Mouse (Mus musculus): ENCODE measurements around the gene Fasn. TPM values are rescaled to one million over a fixed set of nuclear protein-coding genes. Genes with fewer than 3 reads are reported as not detected.

The Fasn gene
- polyA plus RNA-seq, 1 experiment from 2014 or later, result 45.1 TPM

- Histone ChIP-seq H3K36me3 (peaks cover 100% of the 10 kb centered on the region), H3K27ac (ENCODE audit: poor library complexity, severe bottlenecking) (no peak overlapping the region), H3K4me3 (no peak overlapping the region), H3K27me3 (replicated peaks) (no peaks in the 10 kb centered on the region), H3K9me3 (replicated peaks) (no peaks in the 10 kb centered on the region), H3K4me2 (no peak overlapping the region), H3K9ac (no peak overlapping the region), H3K4me1 (replicated peaks) (peaks cover 17% of the 10 kb centered on the region)
- no peak for ATAC-seq (ENCODE audit: insufficient number of reproducible peaks, low FRiP score)
- WGBS, result 90% methylated on average over 6 of the region's 6 CpGs
Measured at GRCm38 (mm10) chr11:120817358-120817757, 7.0 kb downstream of the Fasn start.

- H3K27ac ChIP-seq (ENCODE audit: poor library complexity, severe bottlenecking), result no peak overlapping the region
- H3K9me3 ChIP-seq (replicated peaks), result no peaks in the 10 kb centered on the region
- no peaks in the 10 kb centered on the region for H3K4me1 ChIP-seq (replicated peaks)
- no peak overlapping the region for H3K9ac ChIP-seq
- 94% methylated on average over 16 of the region's 16 CpGs for WGBS
- no peak for ATAC-seq (ENCODE audit: insufficient number of reproducible peaks, low FRiP score)
- no peaks in the 10 kb centered on the region for H3K27me3 ChIP-seq (replicated peaks)
- H3K4me3 ChIP-seq, result no peak overlapping the region
- H3K4me2 ChIP-seq, result no peak overlapping the region
- peaks cover 100% of the 10 kb centered on the region for H3K36me3 ChIP-seq
Measured at GRCm38 (mm10) chr11:120812068-120812467, 12.3 kb downstream of the Fasn start.

- H3K27me3 ChIP-seq (replicated peaks), result no peaks in the 10 kb centered on the region
- no peak overlapping the region for H3K4me3 ChIP-seq
- no peaks in the 10 kb centered on the region for H3K9me3 ChIP-seq (replicated peaks)
- no peak overlapping the region for H3K27ac ChIP-seq (ENCODE audit: poor library complexity, severe bottlenecking)
- ATAC-seq (ENCODE audit: insufficient number of reproducible peaks, low FRiP score), result no peak
- peaks cover 82% of the 10 kb centered on the region for H3K36me3 ChIP-seq
- H3K4me2 ChIP-seq, result no peak overlapping the region
- H3K4me1 ChIP-seq (replicated peaks), result no peaks in the 10 kb centered on the region
- 84% methylated on average over 12 of the region's 12 CpGs for WGBS
- no peak overlapping the region for H3K9ac ChIP-seq
Measured at GRCm38 (mm10) chr11:120808010-120808409, 16.3 kb downstream of the Fasn start.

GRCm38 (mm10) chr11:120805375-120806298, 18.7 kb downstream of the Fasn start:
- no peak overlapping the region for H3K4me2 ChIP-seq
- ATAC-seq (ENCODE audit: insufficient number of reproducible peaks, low FRiP score), result no peak
- no peak overlapping the region for H3K4me3 ChIP-seq
- H3K27me3 ChIP-seq (replicated peaks), result no peaks in the 10 kb centered on the region
- WGBS, result 90% methylated on average over 7 of the region's 7 CpGs
- 0 out of 2 replicates have a peak, but pooled peaks cover 1% of the 10 kb centered on the region for H3K4me1 ChIP-seq (replicated peaks)
- H3K9me3 ChIP-seq (replicated peaks), result no peaks in the 10 kb centered on the region
- peaks cover 59% of the 10 kb centered on the region for H3K36me3 ChIP-seq
- no peak overlapping the region for H3K27ac ChIP-seq (ENCODE audit: poor library complexity, severe bottlenecking)
- H3K9ac ChIP-seq, result no peak overlapping the region

- ATAC-seq (ENCODE audit: insufficient number of reproducible peaks, low FRiP score), result no peak
- no peak overlapping the region for H3K9ac ChIP-seq
- peaks cover 50% of the 10 kb centered on the region for H3K36me3 ChIP-seq
- 65% methylated on average over 4 of the region's 4 CpGs for WGBS
- H3K4me3 ChIP-seq, result no peak overlapping the region
- no peaks in the 10 kb centered on the region for H3K27me3 ChIP-seq (replicated peaks)
- H3K27ac ChIP-seq (ENCODE audit: poor library complexity, severe bottlenecking), result no peak overlapping the region
- H3K9me3 ChIP-seq (replicated peaks), result no peaks in the 10 kb centered on the region
- no peak overlapping the region for H3K4me2 ChIP-seq
- 0 out of 2 replicates have a peak, but pooled peaks cover 6% of the 10 kb centered on the region for H3K4me1 ChIP-seq (replicated peaks)
Measured at GRCm38 (mm10) chr11:120804769-120805168, 19.6 kb downstream of the Fasn start.

- 80% methylated on average over 7 of the region's 7 CpGs for WGBS
- H3K27me3 ChIP-seq (replicated peaks), result no peaks in the 10 kb centered on the region
Measured at GRCm38 (mm10) chr11:120804274-120804673, 20.1 kb downstream of the Fasn start.

GRCm38 (mm10) chr11:120800061-120800904, 24.1 kb downstream of the Fasn start:
- Histone ChIP-seq H3K27ac (ENCODE audit: poor library complexity, severe bottlenecking) (no peak overlapping the region; the same call in 1 of the 2 replicates), H3K4me1 (replicated peaks) (peaks cover 15% of the 10 kb centered on the region), H3K27me3 (replicated peaks) (no peaks in the 10 kb centered on the region), H3K36me3 (peaks cover 5% of the 10 kb centered on the region), H3K9ac (0 out of 2 replicates have a peak overlapping the region, but pooled peaks have one; percentile 32), H3K4me2 (0 out of 2 replicates have a peak overlapping the region, but pooled peaks have one; percentile 10), H3K9me3 (replicated peaks) (no peaks in the 10 kb centered on the region), H3K4me3 (no peak overlapping the region)
- WGBS, result 9% methylated on average over 10 of the region's 10 CpGs
- peak; percentile 55 for ATAC-seq (ENCODE audit: insufficient number of reproducible peaks, low FRiP score)

More at GRCm38 (mm10) chr11:120804274-120804673, 20.1 kb downstream of the Fasn start:
- Histone ChIP-seq H3K27ac (ENCODE audit: poor library complexity, severe bottlenecking) (no peak overlapping the region), H3K4me1 (replicated peaks) (0 out of 2 replicates have a peak, but pooled peaks cover 6% of the 10 kb centered on the region), H3K4me2 (no peak overlapping the region), H3K4me3 (no peak overlapping the region), H3K9me3 (replicated peaks) (no peaks in the 10 kb centered on the region), H3K36me3 (peaks cover 45% of the 10 kb centered on the region), H3K9ac (no peak overlapping the region)
- ATAC-seq (ENCODE audit: insufficient number of reproducible peaks, low FRiP score), result no peak

- H3K4me3 ChIP-seq, result no peak overlapping the region
- peaks cover 6% of the 10 kb centered on the region for H3K36me3 ChIP-seq
- H3K9me3 ChIP-seq (replicated peaks), result no peaks in the 10 kb centered on the region
- H3K9ac ChIP-seq, result no peak overlapping the region
- H3K27me3 ChIP-seq (replicated peaks), result no peaks in the 10 kb centered on the region
- H3K4me2 ChIP-seq, result no peak overlapping the region
- WGBS, result 49% methylated on average over 6 of the region's 6 CpGs
- no peak overlapping the region for H3K27ac ChIP-seq (ENCODE audit: poor library complexity, severe bottlenecking)
- H3K4me1 ChIP-seq (replicated peaks), result peaks cover 22% of the 10 kb centered on the region
- no peak for ATAC-seq (ENCODE audit: insufficient number of reproducible peaks, low FRiP score)
Measured at GRCm38 (mm10) chr11:120799316-120799890, 24.9 kb downstream of the Fasn start.

- Histone ChIP-seq H3K4me2 (no peak overlapping the region), H3K9me3 (replicated peaks) (no peaks in the 10 kb centered on the region), H3K9ac (no peak overlapping the region), H3K36me3 (peaks cover 17% of the 10 kb centered on the region), H3K27ac (ENCODE audit: poor library complexity, severe bottlenecking) (no peak overlapping the region), H3K4me1 (replicated peaks) (peaks cover 22% of the 10 kb centered on the region), H3K27me3 (replicated peaks) (no peaks in the 10 kb centered on the region), H3K4me3 (no peak overlapping the region)
- 75% methylated on average over 3 of the region's 3 CpGs for WGBS
- no peak for ATAC-seq (ENCODE audit: insufficient number of reproducible peaks, low FRiP score)
Measured at GRCm38 (mm10) chr11:120798244-120798643, 26.1 kb downstream of the Fasn start.

- Histone ChIP-seq H3K36me3 (peaks cover 34% of the 10 kb centered on the region), H3K9me3 (replicated peaks) (no peaks in the 10 kb centered on the region), H3K9ac (peak overlapping the region; percentile 96), H3K27ac (ENCODE audit: poor library complexity, severe bottlenecking) (peak overlapping the region; percentile 72), H3K27me3 (replicated peaks) (no peaks in the 10 kb centered on the region), H3K4me1 (replicated peaks) (peaks cover 22% of the 10 kb centered on the region), H3K4me2 (peak overlapping the region; percentile 94), H3K4me3 (peak overlapping the region; percentile 83)
- peak; percentile 10; the same call in 1 of the 2 replicates for ATAC-seq (ENCODE audit: insufficient number of reproducible peaks, low FRiP score)
- 22% methylated on average over 8 of the region's 8 CpGs for WGBS
Measured at GRCm38 (mm10) chr11:120796614-120796946, 27.8 kb downstream of the Fasn start.
